Mouse (Mus musculus) neural tube, embryonic 12.5 days (tissue): ENCODE results near the gene 2310009B15Rik. TPM values are rescaled to one million over a fixed set of nuclear protein-coding genes. Genes with fewer than 3 reads are reported as not detected.

Source experiments
- polyA plus RNA-seq: library from polyadenylated mRNA; unstranded; fragments of >200 nt; fragmentation: Nextera tagmentation; extraction: Ambion mirVana; gene quantifications from 2 replicates; pipeline ENCODE4 v1.2.1, GENCODE M21; 2016

2310009B15Rik gene
- polyA plus RNA-seq, 1 experiment from 2014 or later: 37.3 TPM

Other genes with a start within 250 kb of the 2310009B15Rik start
- 17.2 and 17.6 TPM in 2 replicates for gene Nek7, start 236.7 kb downstream of the 2310009B15Rik start, polyA plus RNA-seq
- 6.6 and 9.0 TPM in 2 replicates for gene Lhx9, start 8.3 kb downstream of the 2310009B15Rik start, polyA plus RNA-seq
- 11.1 and 12.7 TPM in 2 replicates for gene Dennd1b, start 106.6 kb upstream of the 2310009B15Rik start, polyA plus RNA-seq